Mouse (Mus musculus) E14TG2a.4 (cell line): ENCODE data around the gene Marveld1.

ENCODE experiments used
- CTCF ChIP-seq: conservative IDR thresholded peaks from 2 replicates; pipeline ENCODE4 v1.5.1; 2014; ENCODE audit warnings: low read length
- NANOG ChIP-seq: IDR thresholded peaks from 2 replicates; pipeline ENCODE4 v1.6.1; 2014; ENCODE audit warnings: borderline replicate concordance, low read length, mixed read lengths
- POU5F1 ChIP-seq: IDR thresholded peaks from 2 replicates; pipeline ENCODE4 v1.6.1; 2014; ENCODE audit warnings: low read length, borderline replicate concordance

GRCm38 (mm10) chr19:42120451-42120850 lies 26.7 kb upstream of the Marveld1 start:
- no peak for TF ChIP-seq CTCF
- TF ChIP-seq NANOG, result no peak
- no peak for TF ChIP-seq POU5F1
